Mouse (Mus musculus): ENCODE measurements at regions not wholly inside any gene's neighbourhood (a gene's known extent, or its start where the extent isn't known, plus 50 kb on each side); places are given as distances from the start of the nearest gene placed in this dataset.

GRCm38 (mm10) chr4:127758961-127759360 is 211.8 kb downstream of the CK137956 start:
- no peak for DNase-seq (ENCODE audit: low spot score in 2 of 2)

DNA sequence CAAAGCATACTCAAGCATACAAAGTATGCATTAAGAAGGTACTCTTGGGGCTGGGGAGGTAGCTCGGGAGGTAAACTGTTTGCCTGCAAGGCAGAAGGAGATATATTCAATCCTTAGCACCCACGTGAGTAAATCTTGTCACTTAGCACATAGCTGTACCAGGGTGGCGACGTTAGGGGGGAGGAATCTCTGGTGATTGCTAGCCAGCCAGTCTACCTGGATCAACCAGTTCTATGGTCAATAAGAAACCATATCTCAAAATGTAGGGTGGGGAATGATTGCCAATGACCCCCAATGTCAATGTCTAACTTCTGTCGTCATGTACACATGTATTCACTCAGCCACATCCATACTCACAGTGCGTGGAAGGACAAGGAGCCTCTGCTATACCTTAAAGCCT is 214.5 kb downstream of the CK137956 start:
- no peak for DNase-seq (ENCODE audit: low spot score in 2 of 2)

DNA sequence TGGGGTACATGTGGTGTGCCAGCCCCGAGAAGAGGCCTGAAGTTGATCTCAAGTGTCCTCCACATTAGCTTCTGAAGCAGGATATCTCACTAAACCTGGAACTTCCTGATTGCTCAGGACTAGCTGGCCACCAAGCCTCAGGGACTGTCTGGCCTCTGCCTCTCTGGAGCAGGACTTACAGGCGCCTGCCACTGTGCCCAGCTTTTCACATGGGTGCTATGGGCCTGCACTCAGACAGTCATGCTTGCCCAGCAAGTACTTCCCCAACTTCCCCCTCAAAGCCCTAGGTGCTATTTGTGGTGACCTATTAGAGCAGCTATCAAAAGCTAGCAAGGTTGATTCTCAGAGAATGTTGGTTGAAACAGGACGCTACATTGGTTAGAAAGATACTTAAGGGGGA is 220.0 kb downstream of the CK137956 start:
- DNase-seq (ENCODE audit: low spot score in 2 of 2): no peak

GRCm38 (mm10) chr4:127747876-127748275 is 222.9 kb downstream of the CK137956 start:
- no peak for DNase-seq (ENCODE audit: low spot score in 2 of 2)

DNA sequence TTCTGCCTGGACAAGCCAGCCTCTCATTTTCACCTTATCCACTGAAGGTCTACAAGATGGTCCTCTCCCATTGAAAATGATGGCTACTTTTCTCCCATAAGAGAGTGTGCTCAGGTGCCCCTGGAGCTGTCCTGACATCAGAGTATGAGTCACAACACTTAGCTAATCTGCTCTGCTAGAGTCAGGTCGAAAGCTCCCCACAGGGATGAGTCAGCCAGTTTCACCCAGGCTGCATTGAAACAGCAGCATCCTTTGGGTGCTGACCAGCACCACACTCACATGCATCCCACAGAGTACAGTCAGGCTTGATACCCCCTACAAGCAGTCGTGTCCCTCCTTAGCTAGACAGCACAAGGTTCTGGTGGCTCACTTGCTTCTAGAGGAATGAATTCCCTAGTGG is 234.0 kb downstream of the CK137956 start:
- no peak for DNase-seq (ENCODE audit: low spot score in 2 of 2)

- no peak for DNase-seq (ENCODE audit: low spot score in 2 of 2)
These were observed 234.6 kb downstream of the CK137956 start for GRCm38 (mm10) chr4:127736151-127736550.

DNA sequence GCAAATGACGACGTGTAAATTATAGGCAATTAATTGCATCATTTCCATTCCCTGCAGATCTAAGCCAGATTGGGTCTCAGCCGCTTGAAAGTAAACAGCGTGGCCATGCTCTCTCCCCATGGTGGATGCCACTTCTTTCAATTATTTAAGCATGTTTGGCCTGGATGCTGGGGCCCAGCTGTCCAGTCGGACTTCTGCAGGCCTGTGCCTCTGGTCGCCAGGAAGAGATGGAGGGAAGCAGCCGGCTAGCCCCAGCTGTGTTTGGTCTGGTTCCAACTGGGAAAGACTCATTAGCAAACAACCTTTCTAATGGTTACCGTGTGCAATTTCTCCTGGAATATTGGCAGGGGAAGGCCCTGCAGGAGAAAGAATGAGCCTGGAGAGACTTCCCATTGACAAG is 236.1 kb downstream of the CK137956 start:
- no peak for DNase-seq (ENCODE audit: low spot score in 2 of 2)

- DNase-seq (ENCODE audit: low spot score in 2 of 2): no peak
These were observed 252.1 kb downstream of the CK137956 start for GRCm38 (mm10) chr4:127718661-127719060.

- DNase-seq (ENCODE audit: low spot score in 2 of 2): no peak
These were observed 258.5 kb downstream of the CK137956 start for GRCm38 (mm10) chr4:127712274-127712673.

DNA sequence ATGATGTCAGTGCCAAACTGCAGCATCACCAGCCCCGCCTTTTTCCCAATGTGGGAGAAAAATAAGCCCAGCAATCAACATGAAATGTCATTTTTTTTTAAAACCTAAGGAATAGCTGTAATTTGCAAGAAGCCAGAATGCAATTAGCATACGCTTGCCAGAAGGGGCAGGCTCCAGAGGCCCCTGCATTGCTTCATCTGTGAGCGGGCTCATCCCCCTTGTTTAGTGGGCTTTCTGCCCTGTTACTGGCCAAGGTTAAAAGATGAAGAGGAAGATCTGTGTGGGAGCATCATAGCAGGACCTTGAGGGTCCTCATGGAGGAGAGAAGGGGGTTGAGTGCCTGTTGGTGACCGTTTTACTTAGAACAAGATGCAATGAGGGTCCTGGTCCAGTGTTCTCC is 259.9 kb downstream of the CK137956 start:
- no peak for DNase-seq (ENCODE audit: low spot score in 2 of 2)

- DNase-seq (ENCODE audit: low spot score in 2 of 2): no peak
These were observed 261.0 kb downstream of the CK137956 start for GRCm38 (mm10) chr4:127709746-127710145.

DNA sequence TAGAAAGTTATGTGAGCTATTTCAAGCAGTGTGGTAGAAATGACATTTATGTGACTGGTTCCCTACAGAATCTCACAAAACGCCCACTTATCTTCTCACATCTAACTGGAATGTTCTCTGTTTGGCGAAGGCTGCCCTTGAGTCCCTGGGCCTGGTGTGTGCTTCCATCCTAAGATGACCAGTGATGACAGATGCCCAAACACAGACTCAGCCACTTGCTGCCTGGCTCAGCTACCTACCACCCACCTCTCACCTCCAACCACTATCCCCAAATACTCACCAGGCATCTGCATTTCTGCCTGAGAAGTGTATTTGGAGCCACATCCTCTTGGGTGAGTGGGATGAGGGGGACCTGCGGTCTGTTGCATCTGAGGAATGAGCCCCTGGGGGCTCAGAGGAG is 262.6 kb downstream of the CK137956 start:
- no peak for DNase-seq (ENCODE audit: low spot score in 2 of 2)

- no peak for DNase-seq (ENCODE audit: low spot score in 2 of 2)
These were observed 263.6 kb downstream of the CK137956 start for GRCm38 (mm10) chr4:127707126-127707525.

DNA sequence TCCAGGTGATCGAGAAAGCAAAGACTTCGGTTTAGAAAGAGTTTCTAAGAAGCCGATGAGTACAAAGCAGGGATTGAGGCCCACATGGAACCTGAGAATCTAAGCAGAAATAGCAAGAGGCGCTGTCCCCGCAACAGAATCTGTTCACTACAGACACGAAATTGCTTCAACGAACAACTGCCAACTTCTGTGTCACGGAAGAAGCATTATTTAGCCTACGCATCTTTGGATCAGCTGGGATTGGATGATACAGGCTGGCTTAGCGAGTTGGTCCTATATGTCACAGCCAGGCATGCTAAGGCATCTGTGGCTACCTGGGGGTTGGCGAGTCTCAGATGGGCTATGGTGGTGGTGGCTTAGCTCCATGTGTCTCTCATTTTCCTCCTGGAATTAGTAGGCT is 269.1 kb downstream of the CK137956 start:
- no peak for DNase-seq (ENCODE audit: low spot score in 2 of 2)

GRCm38 (mm10) chr4:127689986-127690385 is 280.8 kb downstream of the CK137956 start:
- no peak for DNase-seq (ENCODE audit: low spot score in 2 of 2)

GRCm38 (mm10) chr4:127685021-127685420 is 285.7 kb downstream of the CK137956 start:
- no peak for DNase-seq (ENCODE audit: low spot score in 2 of 2)

- no peak for DNase-seq (ENCODE audit: low spot score in 2 of 2)
These were observed 291.4 kb downstream of the CK137956 start for GRCm38 (mm10) chr4:127679391-127679790.

- DNase-seq (ENCODE audit: low spot score in 2 of 2): no peak
These were observed 292.3 kb downstream of the CK137956 start for GRCm38 (mm10) chr4:127678437-127678836.

DNA sequence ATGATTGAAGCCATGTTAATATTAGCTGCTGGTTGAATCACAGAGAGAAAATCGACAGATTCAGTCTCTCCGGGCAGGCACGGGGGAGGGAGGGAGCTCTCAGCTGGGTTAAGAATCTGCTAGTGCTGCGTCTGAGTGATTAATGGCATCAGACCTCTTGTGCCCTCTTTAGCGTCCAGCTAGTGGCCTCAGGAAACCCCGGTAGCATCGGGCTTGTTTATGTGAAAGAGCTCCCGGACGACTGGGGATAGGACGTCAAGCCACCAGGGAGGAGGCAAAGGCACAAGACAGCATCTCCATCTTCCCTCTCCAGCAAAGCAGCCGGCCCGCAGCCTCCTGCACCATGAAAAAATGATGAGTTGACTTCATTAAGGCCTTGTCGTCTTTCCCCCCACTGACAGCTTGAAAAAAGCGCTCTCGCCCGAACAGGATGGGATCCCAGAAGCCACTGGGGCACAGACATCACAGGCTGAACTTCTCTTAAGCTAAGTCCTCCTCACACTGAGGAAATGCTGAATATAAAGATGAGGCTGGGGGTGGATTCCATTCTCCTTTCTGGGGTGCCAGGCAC is 294.9 kb downstream of the CK137956 start:
- DNase-seq (ENCODE audit: low spot score in 2 of 2): no peak

DNA sequence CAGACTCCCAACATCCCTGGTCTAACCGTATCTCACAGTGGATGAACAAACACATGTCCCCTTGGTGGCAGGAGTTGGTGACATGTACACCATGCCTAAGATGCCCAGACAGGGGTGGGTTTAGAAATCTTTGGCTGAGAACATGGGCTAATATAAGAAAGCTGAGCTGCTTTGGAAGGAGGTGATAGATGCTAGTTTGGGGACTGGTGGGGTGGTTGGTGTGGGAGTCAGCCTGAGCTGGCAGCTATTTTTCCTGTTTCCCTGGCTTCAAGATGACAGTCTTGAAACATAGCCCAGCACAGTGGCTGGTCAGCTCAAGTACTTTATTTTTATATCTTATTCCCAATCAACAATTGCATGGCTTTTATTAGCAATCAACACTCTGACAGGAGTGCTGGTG is 302.0 kb upstream of the Gjb5 start:
- no peak for DNase-seq (ENCODE audit: low spot score in 2 of 2)

DNA sequence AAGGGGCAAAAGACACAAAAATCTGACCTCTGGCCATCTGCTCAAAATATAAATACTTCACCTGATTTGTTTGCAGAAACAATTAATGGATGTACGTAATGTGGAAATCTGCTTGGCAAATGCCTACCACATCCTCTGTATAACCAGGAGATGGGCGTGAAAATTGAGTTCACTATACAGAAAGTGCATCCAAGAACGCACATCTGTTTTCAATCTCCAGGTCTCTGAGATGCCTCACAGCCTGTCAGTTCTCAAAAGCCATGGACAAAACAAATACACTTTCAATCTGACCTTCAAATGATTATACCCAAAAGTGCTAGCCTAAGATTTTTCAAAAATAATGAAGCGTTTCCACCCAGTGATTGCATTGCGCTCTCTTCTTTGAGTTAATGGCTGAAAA is 293.6 kb upstream of the Gjb5 start:
- no peak for DNase-seq (ENCODE audit: low spot score in 2 of 2)

DNA sequence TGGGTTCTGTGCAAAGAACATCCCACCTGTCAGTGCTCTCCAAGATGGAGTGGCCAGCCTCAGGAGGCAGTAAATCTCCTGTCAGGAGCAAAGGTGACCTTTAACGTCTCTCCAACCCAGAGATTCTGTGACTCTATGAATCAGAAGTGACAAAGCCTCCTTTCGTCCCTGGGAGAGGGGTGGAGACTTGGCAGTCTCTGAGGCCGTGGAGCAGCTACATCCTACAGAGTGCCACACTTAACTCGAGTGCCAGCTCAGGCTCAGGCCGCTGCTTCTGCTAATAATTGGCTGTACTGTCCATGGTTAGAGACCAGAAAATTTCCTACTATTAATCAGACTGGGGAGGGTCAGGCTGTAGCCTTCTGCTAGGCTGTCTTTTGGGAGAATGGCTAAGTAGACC is 290.0 kb upstream of the Gjb5 start:
- DNase-seq (ENCODE audit: low spot score in 2 of 2): no peak

DNA sequence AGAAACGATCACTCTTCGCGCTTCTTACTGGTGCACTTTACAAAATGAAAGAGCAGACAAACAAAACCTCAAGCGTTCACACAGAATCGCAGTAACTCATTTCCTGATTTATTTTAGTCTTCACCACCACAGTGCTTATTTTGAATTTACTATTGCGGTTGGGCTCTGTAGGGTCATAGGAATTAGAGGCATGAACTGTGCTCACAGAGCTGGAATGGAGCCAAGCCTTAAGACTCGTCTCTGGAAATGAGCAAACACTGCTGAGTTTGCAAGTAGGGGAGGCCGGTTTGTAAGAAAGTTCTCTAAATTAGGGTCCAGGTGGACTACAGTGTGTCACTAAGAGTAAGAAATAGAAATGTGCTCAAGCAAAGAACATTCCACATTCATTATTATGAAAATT is 289.2 kb upstream of the Gjb5 start:
- DNase-seq (ENCODE audit: low spot score in 2 of 2): no peak

DNA sequence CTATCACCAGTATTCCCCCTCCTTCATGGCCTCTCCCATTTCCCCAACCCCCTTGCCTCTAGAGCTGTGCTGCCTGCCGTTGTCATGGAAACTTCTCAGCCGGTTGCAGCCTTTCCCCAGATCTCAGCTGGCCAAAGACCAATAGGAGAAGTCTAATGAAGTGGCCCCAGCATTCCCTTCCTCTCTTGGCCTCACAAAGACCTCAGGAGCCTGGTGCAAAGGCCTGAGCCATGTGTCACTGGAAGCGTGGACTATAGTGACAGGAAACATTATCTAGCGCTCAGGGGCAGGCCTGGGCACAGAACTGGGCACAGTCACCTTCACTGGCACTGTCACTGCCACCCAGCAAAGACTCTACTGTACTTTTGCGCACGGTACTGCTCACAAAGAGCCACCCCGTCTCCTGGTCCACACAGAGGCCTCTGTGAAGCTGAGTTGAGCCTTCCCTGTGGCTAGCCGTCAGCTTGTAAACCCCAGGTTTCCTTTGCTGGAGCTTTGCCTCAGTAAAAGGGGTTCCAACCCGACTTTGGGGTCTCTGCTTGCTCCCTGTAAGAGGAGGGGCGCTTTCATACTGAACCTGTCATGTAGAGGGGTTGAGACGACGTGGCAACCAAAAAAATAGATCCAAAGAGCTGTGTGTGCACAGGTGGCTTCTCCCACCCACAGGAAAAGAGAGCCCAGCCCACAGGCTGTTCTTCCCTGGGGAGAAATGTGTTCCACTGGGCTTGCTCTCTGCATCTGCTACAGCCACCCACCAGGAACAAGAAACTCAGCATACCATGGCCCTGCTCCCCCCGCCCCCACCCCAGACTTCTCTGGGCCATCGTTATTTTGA is 282.5 kb upstream of the Gjb5 start:
- no peak for DNase-seq (ENCODE audit: low spot score in 2 of 2)

Data from urinary bladder, postnatal 36 days (tissue).